Comparison of ENCODE assay signal across 20 mouse cellular contexts in the genomic region with DNA sequence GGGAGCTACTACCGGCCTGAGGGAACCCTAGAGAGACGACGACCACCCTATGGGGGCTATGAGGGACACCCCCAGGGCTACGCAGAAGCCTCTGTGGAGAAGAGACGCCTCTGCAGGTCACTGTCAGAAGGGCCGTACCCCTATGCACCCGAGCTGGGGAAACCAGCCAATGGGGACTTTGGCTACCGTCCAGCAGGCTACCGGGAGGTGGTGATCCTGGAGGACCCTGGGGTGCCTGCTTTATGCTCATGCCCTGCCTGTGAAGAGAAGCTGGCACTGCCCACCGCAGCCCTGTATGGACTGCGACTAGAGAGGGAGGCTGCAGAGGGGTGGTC. TPM values are rescaled to one million over a fixed set of nuclear protein-coding genes. Genes with fewer than 3 reads are reported as not detected.
DNase-seq lines count a peak whose midpoint lies in the region; ATAC-seq and TF ChIP-seq lines count a peak whose summit lies in the region.
"Had no signal": no experiment of that assay in that cellular context is flagged by ENCODE, and none has a peak within 500 bp of the region (broad histone marks: within the 10 kb centered on the region; RNA-seq: fewer than 3 reads in every experiment).

No protein-coding gene starts in this region.

- no peak for TF ChIP-seq POLR2A in heart, adult 2 months (IDR thresholded peaks at IDR 0.05; ENCODE audit: insufficient read depth, low read depth, low read length)
- no peak for TF ChIP-seq POLR2A in ES-Bruce4 (IDR thresholded peaks at IDR 0.05; ENCODE audit: insufficient read depth, low read length)

- H3K4me3 ChIP-seq in heart, adult 2 months = no peak overlapping the region
- H3K4me3 ChIP-seq in limb, embryonic 15.5 days = no peak overlapping the region
- no peak overlapping the region for H3K4me3 ChIP-seq in limb, embryonic 10.5 days
- no peak overlapping the region; the same call in 1 of the 2 replicates for H3K4me3 ChIP-seq in ES-Bruce4 (ENCODE audit: low read depth, low read length)
- H3K4me3 ChIP-seq: embryonic facial prominence, embryonic 12.5 days; erythroblast, embryonic 14.5 days; hindbrain, embryonic 15.5 days; intestine, embryonic 15.5 days; liver, embryonic 15.5 days; midbrain, embryonic 15.5 days; stomach, embryonic 15.5 days had no signal

- H3K27ac ChIP-seq in heart, adult 2 months = no peak overlapping the region
- peak overlapping the region; percentile 18; the same call in 1 of the 2 replicates for H3K27ac ChIP-seq in limb, embryonic 15.5 days
- H3K27ac ChIP-seq in limb, embryonic 10.5 days = no peak overlapping the region
- H3K27ac ChIP-seq in ES-Bruce4 (ENCODE audit: insufficient read depth, low read length) = no peak overlapping the region
- H3K27ac ChIP-seq: embryonic facial prominence, embryonic 12.5 days; hindbrain, embryonic 15.5 days; intestine, embryonic 15.5 days; liver, embryonic 15.5 days; midbrain, embryonic 15.5 days; stomach, embryonic 15.5 days had no signal

- H3K36me3 ChIP-seq in heart, adult 2 months (ENCODE audit: control insufficient read depth, insufficient read depth, low read length) = peaks cover 52% of the 10 kb centered on the region
- peaks cover 99% of the 10 kb centered on the region for H3K36me3 ChIP-seq in limb, embryonic 15.5 days
- H3K36me3 ChIP-seq in limb, embryonic 10.5 days = peaks cover 82% of the 10 kb centered on the region
- H3K36me3 ChIP-seq in ES-Bruce4 (ENCODE audit: control insufficient read depth, insufficient read depth, low read length, poor library complexity, severe bottlenecking) = no peaks in the 10 kb centered on the region

- intact Hi-C loops in heart, adult 2 months (cut with DNase I) = loop anchor here (10.0 kb wide), 1 partner anchor 113 kb away; no protein-coding TSS in a partner anchor
- intact Hi-C loops in heart, postnatal 36 days (cut with DNase I) = no loop called here

- peak; percentile 44 for DNase-seq in cerebellum, adult 9-10 months
- no peak for DNase-seq in cerebellum, adult 8-10 months
- DNase-seq in heart, adult 2 months = peak; percentile 26 to 53
- DNase-seq in heart, postnatal 36 days = no peak
- DNase-seq in limb, embryonic 10.5 days (ENCODE audit: low spot score) = no peak
- DNase-seq: adrenal gland, postnatal 14 days; retina, postnatal 1 day had no signal

- no peak overlapping the region for H3K4me2 ChIP-seq in limb, embryonic 15.5 days
- H3K4me2 ChIP-seq: embryonic facial prominence, embryonic 12.5 days; hindbrain, embryonic 15.5 days; intestine, embryonic 15.5 days; liver, embryonic 15.5 days; midbrain, embryonic 15.5 days; stomach, embryonic 15.5 days had no signal

- peaks cover 24% of the 10 kb centered on the region for H3K4me1 ChIP-seq in heart, adult 2 months (ENCODE audit: control insufficient read depth, insufficient read depth, low read length)
- H3K4me1 ChIP-seq in limb, embryonic 15.5 days = peaks cover 61% of the 10 kb centered on the region
- peaks cover 38% of the 10 kb centered on the region for H3K4me1 ChIP-seq in limb, embryonic 10.5 days
- no peaks in the 10 kb centered on the region for H3K4me1 ChIP-seq in ES-Bruce4 (ENCODE audit: control insufficient read depth, insufficient read depth, low read length)

- H3K79me2 ChIP-seq in heart, adult 2 months (replicated peaks; ENCODE audit: control insufficient read depth, insufficient read depth, low read length) = no peaks in the 10 kb centered on the region

- H3K9me3 ChIP-seq in limb, embryonic 15.5 days = no peaks in the 10 kb centered on the region
- no peaks in the 10 kb centered on the region for H3K9me3 ChIP-seq in limb, embryonic 10.5 days (replicated peaks)
- H3K9me3 ChIP-seq in ES-Bruce4 (replicated peaks; ENCODE audit: control insufficient read depth, insufficient read depth, low read length, poor library complexity, severe bottlenecking) = no peaks in the 10 kb centered on the region
- H3K9me3 ChIP-seq: embryonic facial prominence, embryonic 12.5 days; hindbrain, embryonic 15.5 days; intestine, embryonic 15.5 days; liver, embryonic 15.5 days; midbrain, embryonic 15.5 days; stomach, embryonic 15.5 days had no signal

- TF ChIP-seq CTCF in heart, adult 2 months (IDR thresholded peaks at IDR 0.05) = no peak
- no peak for TF ChIP-seq CTCF in ES-Bruce4 (IDR thresholded peaks at IDR 0.05; ENCODE audit: low read depth, low read length)

- 57% methylated on average over 11 of the region's 11 CpGs for WGBS in heart, adult 2 months
- 81% methylated on average over 11 of the region's 11 CpGs for WGBS in limb, embryonic 15.5 days
- WGBS in limb, embryonic 10.5 days = 89% methylated on average over 11 of the region's 11 CpGs

- no peak for TF ChIP-seq EP300 in heart, adult 2 months (IDR thresholded peaks at IDR 0.05; ENCODE audit: insufficient read depth, low read depth, low read length)
- TF ChIP-seq EP300 in ES-Bruce4 (IDR thresholded peaks at IDR 0.05; ENCODE audit: insufficient read depth, low read depth, low read length) = no peak

- H3K27me3 ChIP-seq in heart, adult 2 months (ENCODE audit: control insufficient read depth, insufficient read depth, low read length) = no peaks in the 10 kb centered on the region
- no peaks in the 10 kb centered on the region for H3K27me3 ChIP-seq in limb, embryonic 15.5 days
- peaks cover 10% of the 10 kb centered on the region for H3K27me3 ChIP-seq in limb, embryonic 10.5 days (ENCODE audit: low read depth, poor library complexity, severe bottlenecking)
- no peaks in the 10 kb centered on the region for H3K27me3 ChIP-seq in ES-Bruce4 (ENCODE audit: control insufficient read depth, insufficient read depth, low read length, poor library complexity, severe bottlenecking)
- H3K27me3 ChIP-seq: embryonic facial prominence, embryonic 12.5 days; intestine, embryonic 15.5 days; stomach, embryonic 15.5 days had no signal

- H3K9ac ChIP-seq in heart, adult 2 months (ENCODE audit: low read depth, low read length) = no peak overlapping the region
- H3K9ac ChIP-seq in limb, embryonic 15.5 days = no peak overlapping the region
- 0 out of 2 replicates have a peak overlapping the region, but pooled peaks have one; percentile 10 for H3K9ac ChIP-seq in ES-Bruce4 (ENCODE audit: low read depth, poor library complexity, severe bottlenecking)
- H3K9ac ChIP-seq: embryonic facial prominence, embryonic 12.5 days; hindbrain, embryonic 15.5 days; intestine, embryonic 15.5 days; liver, embryonic 15.5 days; midbrain, embryonic 15.5 days; stomach, embryonic 15.5 days had no signal

- no peak for ATAC-seq in limb, embryonic 15.5 days (ENCODE audit: insufficient number of reproducible peaks, low FRiP score, low TSS enrichment, low read depth)
- ATAC-seq: forebrain, embryonic 14.5 days; intestine, embryonic 15.5 days; midbrain, embryonic 15.5 days had no signal

RNA-seq across cellular contexts. Expression of gene Tns2, which starts 11.2 kb away (rescaled TPM):
- 100 to 1,000 TPM; 114 to 130 TPM for total RNA-seq in heart, adult 2 months (2021)
- 157 and 184 TPM in 2 replicates for polyA plus RNA-seq in heart, adult 2 months (2012; rRNA removed)
- total RNA-seq in heart, postnatal 36 days (2021) = 100 to 1,000 TPM; 128 to 129 TPM
- polyA plus RNA-seq in limb, embryonic 15.5 days (2015; fragmentation: Nextera tagmentation; extraction: Ambion mirVana) = 47.5 and 48.6 TPM in 2 replicates
- 13.0 and 18.6 TPM in 2 replicates for polyA plus RNA-seq in limb, embryonic 10.5 days (2016; fragmentation: Nextera tagmentation; extraction: Ambion mirVana)
- polyA plus RNA-seq in ES-Bruce4 (2011; ENCODE audit: insufficient read depth, insufficient read length, low read depth, missing spikeins) = 10.4 and 12.8 TPM in 2 replicates
- total RNA-seq: megakaryocyte progenitor cell, adult 5-6 weeks had no signal

RNA-seq across cellular contexts. Expression of gene Spryd3, which starts 24.6 kb away (rescaled TPM):
- 10 to 100 TPM; 13.4 to 14.2 TPM for total RNA-seq in heart, adult 2 months (2021)
- 23.1 and 24.2 TPM in 2 replicates for polyA plus RNA-seq in heart, adult 2 months (2012; rRNA removed)
- 10 to 100 TPM; 14.8 to 14.9 TPM for total RNA-seq in heart, postnatal 36 days (2021)
- polyA plus RNA-seq in limb, embryonic 15.5 days (2015; fragmentation: Nextera tagmentation; extraction: Ambion mirVana) = 33.4 and 35.4 TPM in 2 replicates
- polyA plus RNA-seq in limb, embryonic 10.5 days (2016; fragmentation: Nextera tagmentation; extraction: Ambion mirVana) = 12.6 and 14.6 TPM in 2 replicates
- polyA plus RNA-seq in ES-Bruce4 (2011; ENCODE audit: insufficient read depth, insufficient read length, low read depth, missing spikeins) = 11.7 and 15.1 TPM in 2 replicates

RNA-seq across cellular contexts. Expression of gene Igfbp6, which starts 32.7 kb away (rescaled TPM):
- total RNA-seq in heart, adult 2 months (2021) = 10 to 100 TPM; 28.9 to 31.7 TPM
- 47.6 and 56.1 TPM in 2 replicates for polyA plus RNA-seq in heart, adult 2 months (2012; rRNA removed)
- total RNA-seq in heart, postnatal 36 days (2021) = 10 to 100 TPM; 31.4 to 40.9 TPM
- polyA plus RNA-seq in limb, embryonic 15.5 days (2015; fragmentation: Nextera tagmentation; extraction: Ambion mirVana) = 17.5 and 24.6 TPM in 2 replicates
- 0.23 and 0.46 TPM in 2 replicates for polyA plus RNA-seq in limb, embryonic 10.5 days (2016; fragmentation: Nextera tagmentation; extraction: Ambion mirVana)
- polyA plus RNA-seq in ES-Bruce4 (2011; ENCODE audit: insufficient read depth, insufficient read length, low read depth, missing spikeins) = 2.0 and 2.2 TPM in 2 replicates
- total RNA-seq: megakaryocyte progenitor cell, adult 5-6 weeks had no signal

RNA-seq across cellular contexts. Expression of gene Eif4b, which starts 37.9 kb away (rescaled TPM):
- total RNA-seq in heart, adult 2 months (2021) = 100 to 1,000 TPM; 138 to 177 TPM
- polyA plus RNA-seq in heart, adult 2 months (2012; rRNA removed) = 50.7 and 87.9 TPM in 2 replicates
- 100 to 1,000 TPM; 149 to 165 TPM for total RNA-seq in heart, postnatal 36 days (2021)
- 103 and 111 TPM in 2 replicates for polyA plus RNA-seq in limb, embryonic 15.5 days (2015; fragmentation: Nextera tagmentation; extraction: Ambion mirVana)
- 133 and 140 TPM in 2 replicates for polyA plus RNA-seq in limb, embryonic 10.5 days (2016; fragmentation: Nextera tagmentation; extraction: Ambion mirVana)
- 584 and 631 TPM in 2 replicates for polyA plus RNA-seq in ES-Bruce4 (2011; ENCODE audit: insufficient read depth, insufficient read length, low read depth, missing spikeins)

RNA-seq across cellular contexts. Expression of gene Soat2, which starts 38.9 kb away (rescaled TPM):
- total RNA-seq in heart, adult 2 months (2021) = under 1 TPM in 1 of 2 experiments, not detected in 1; 0.09 TPM
- polyA plus RNA-seq in heart, adult 2 months (2012; rRNA removed) = 0.12 and 0.16 TPM in 2 replicates
- not detected for total RNA-seq in heart, postnatal 36 days (2021)
- polyA plus RNA-seq in limb, embryonic 15.5 days (2015; fragmentation: Nextera tagmentation; extraction: Ambion mirVana) = 0.61 and 0.81 TPM in 2 replicates
- 0.06 and 0.24 TPM in 2 replicates for polyA plus RNA-seq in limb, embryonic 10.5 days (2016; fragmentation: Nextera tagmentation; extraction: Ambion mirVana)
- polyA plus RNA-seq in ES-Bruce4 (2011; ENCODE audit: insufficient read depth, insufficient read length, low read depth, missing spikeins) = 0.45 TPM in 1 of 2 replicates, not detected in the other
- total RNA-seq: layer of hippocampus, postnatal 14 days had no signal
- polyA plus RNA-seq: cerebellum, adult 2 months; forebrain, embryonic 14.5 days; midbrain, embryonic 15.5 days had no signal

Comparison
In these comparisons a context has a peak if more than half of its experiments do, and no peak if none do; other contexts are left out.
1. DNase-seq: peak in cerebellum, adult 9-10 months (single experiment) and heart, adult 2 months (2 of 2); none in cerebellum, adult 8-10 months (single experiment), heart, postnatal 36 days (0 of 2) and limb, embryonic 10.5 days (single experiment).